Mouse (Mus musculus) right cerebral cortex, postnatal 4 days (tissue): ENCODE measurements around the gene Urad.
A peak's percentile ranks its signal among the peaks of the same experiment; 100 is the strongest.

Source experiments
- DNase-seq: peaks from one replicate; pipeline ENCODE4 v3.0.0-alpha.2; 2022

Gene Urad

GRCm38 (mm10) chr5:147322183-147322582 is at the start of gene Urad:
Urad (minus strand) TSS chr5:147322440.
- no peak for DNase-seq

GRCm38 (mm10) chr5:147370276-147370675 is 48.0 kb upstream of the Urad start:
- no peak for DNase-seq

- no peak for DNase-seq
Measured at GRCm38 (mm10) chr5:147368221-147368620, 46.0 kb upstream of the Urad start.

GRCm38 (mm10) chr5:147365995-147366765 is 43.9 kb upstream of the Urad start:
- DNase-seq: no peak

- DNase-seq: no peak
Measured at GRCm38 (mm10) chr5:147363054-147363453, 40.8 kb upstream of the Urad start.

- no peak for DNase-seq
Measured at GRCm38 (mm10) chr5:147358481-147358880, 36.2 kb upstream of the Urad start.

- peak; percentile 19 for DNase-seq
Measured at GRCm38 (mm10) chr5:147357536-147357935, 35.3 kb upstream of the Urad start.

- DNase-seq: no peak
Measured at GRCm38 (mm10) chr5:147356260-147357055, 34.2 kb upstream of the Urad start.

- DNase-seq: no peak
Measured at GRCm38 (mm10) chr5:147355788-147356187, 33.5 kb upstream of the Urad start.

- no peak for DNase-seq
Measured at GRCm38 (mm10) chr5:147354985-147355384, 32.7 kb upstream of the Urad start.

GRCm38 (mm10) chr5:147354161-147354780 is 32.0 kb upstream of the Urad start:
- DNase-seq: no peak

- no peak for DNase-seq
Measured at GRCm38 (mm10) chr5:147351931-147352330, 29.7 kb upstream of the Urad start.

GRCm38 (mm10) chr5:147345981-147346380 is 23.7 kb upstream of the Urad start:
- DNase-seq: no peak

- DNase-seq: no peak
Measured at GRCm38 (mm10) chr5:147343904-147344303, 21.7 kb upstream of the Urad start.

- no peak for DNase-seq
Measured at GRCm38 (mm10) chr5:147342901-147343300, 20.7 kb upstream of the Urad start.

GRCm38 (mm10) chr5:147340741-147341414 is 18.6 kb upstream of the Urad start:
- no peak for DNase-seq

GRCm38 (mm10) chr5:147339560-147339959 is 17.3 kb upstream of the Urad start:
- no peak for DNase-seq

- no peak for DNase-seq
Measured at GRCm38 (mm10) chr5:147338967-147339366, 16.7 kb upstream of the Urad start.

GRCm38 (mm10) chr5:147332711-147333110 is 10.5 kb upstream of the Urad start:
- no peak for DNase-seq

GRCm38 (mm10) chr5:147331547-147331946 is 9.3 kb upstream of the Urad start:
- DNase-seq: peak; percentile 63

- DNase-seq: no peak
Measured at GRCm38 (mm10) chr5:147329946-147330345, 7.7 kb upstream of the Urad start.

GRCm38 (mm10) chr5:147327636-147328035 is 5.4 kb upstream of the Urad start:
- DNase-seq: no peak

- no peak for DNase-seq
Measured at GRCm38 (mm10) chr5:147325931-147326330, 3.7 kb upstream of the Urad start.
